Mouse (Mus musculus) small intestine, adult 2 months (tissue): ENCODE measurements at regions not wholly inside any gene's neighbourhood (a gene's known extent, or its start where the extent isn't known, plus 50 kb on each side); places are given as distances from the start of the nearest gene placed in this dataset.

ENCODE experiments used
- CTCF ChIP-seq: fragments of 200-500 bp; IDR thresholded peaks from 2 replicates; pipeline ENCODE4 v1.5.1; 2012; ENCODE audit warnings: low read depth, mild to moderate bottlenecking, control low read depth, inconsistent platforms, low read length, moderate library complexity, mixed read lengths; ENCODE audit not compliant: insufficient replicate concordance, insufficient read length; ENCODE audit errors: extremely low read depth
- POLR2A ChIP-seq: fragments of 200-500 bp; IDR thresholded peaks from 2 replicates; pipeline ENCODE4 v1.6.1; 2012; ENCODE audit warnings: low read depth, mild to moderate bottlenecking, control low read depth, inconsistent platforms, low read length, moderate library complexity

DNA sequence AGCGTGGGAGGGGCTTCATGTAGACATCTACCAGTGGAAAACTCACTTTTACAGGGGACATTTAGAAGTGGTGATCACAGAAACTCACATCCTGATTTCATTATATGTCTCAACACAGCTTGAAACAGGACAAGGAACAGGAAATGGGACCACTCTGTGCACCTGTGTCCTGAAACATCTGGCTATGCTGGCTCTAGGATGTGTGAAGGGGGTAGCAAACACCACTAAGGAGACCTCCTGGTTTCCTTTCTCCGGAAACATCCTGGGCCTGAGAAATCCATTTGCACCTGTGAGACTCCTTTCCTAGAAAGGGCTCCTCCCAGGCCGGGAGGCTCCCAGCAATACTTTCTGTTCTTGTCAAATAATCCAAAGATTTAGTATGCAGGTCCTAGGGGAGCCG is 167.1 kb downstream of the Opa1 start:
- TF ChIP-seq CTCF (no peak), POLR2A (no peak)
